Mouse (Mus musculus): ENCODE data around the gene Lrp11.

DNA sequence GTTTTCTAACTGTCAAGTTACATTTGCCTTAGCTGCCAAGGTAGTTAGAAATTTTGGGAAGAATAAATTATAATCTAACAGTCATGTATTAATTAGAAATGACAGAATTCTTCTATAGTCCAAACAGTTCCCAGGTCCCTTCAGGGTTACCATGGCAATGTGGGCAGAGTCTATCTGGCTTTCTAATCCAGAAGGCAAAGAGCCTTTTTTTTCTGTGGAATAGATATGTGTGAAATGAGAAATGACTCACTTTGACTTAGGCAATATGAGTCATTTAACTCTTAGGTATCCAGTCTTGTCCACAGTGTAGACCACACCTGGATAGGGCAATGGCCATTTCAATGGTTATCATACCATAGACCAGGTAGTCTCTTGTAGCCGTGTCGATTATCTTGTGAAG lies 8.2 kb upstream of the Lrp11 start:
- TF ChIP-seq POLR2A (IDR thresholded peaks at IDR 0.05; ENCODE audit: borderline replicate concordance, extremely low read depth, insufficient read depth, insufficient read length, poor library complexity, severe bottlenecking) = no peak
- TF ChIP-seq CTCF (IDR thresholded peaks at IDR 0.05; ENCODE audit: borderline replicate concordance, extremely low read depth, insufficient read depth, insufficient read length) = no peak

Measured in brain, embryonic 14.5 days (tissue).